Mouse (Mus musculus) heart, postnatal 10 days (tissue): Measurements from ENCODE around the gene Ano6. TPM values are rescaled to one million over a fixed set of nuclear protein-coding genes. Genes with fewer than 3 reads are reported as not detected.

Experiments
- DNase-seq, 2 experiments: peaks; one replicate each; pipeline ENCODE4 v3.0.0; 2021
- intact Hi-C: fragments of 180-260 bp; cut with DNase I; formaldehyde crosslinking; loops from one replicate; pipeline ENCODE4 v1.15.1; 2025
- total RNA-seq, 2 experiments: library from RNA; stranded (reverse); gene quantifications; 2 replicates each; pipeline ENCODE4 v1.2.3; 2021

Ano6 gene
- total RNA-seq, 2 experiments from 2014 or later: 42.8 to 43.7 TPM

GRCm38 (mm10) chr15:95793748-95794491 lies 3.3 kb downstream of the Ano6 start:
- no peak for DNase-seq
- intact Hi-C loops: loop anchor here (2.0 kb wide), 1 partner anchor 35 kb away; no protein-coding TSS in a partner anchor

- DNase-seq: peak; percentile 36 to 48
- intact Hi-C loops: no loop called here
Measured at GRCm38 (mm10) chr15:95794611-95795565, 4.2 kb downstream of the Ano6 start.

GRCm38 (mm10) chr15:95796062-95796461 lies 5.4 kb downstream of the Ano6 start:
- intact Hi-C loops: no loop called here
- no peak for DNase-seq

- DNase-seq: no peak
- intact Hi-C loops: no loop called here
Measured at GRCm38 (mm10) chr15:95797144-95797983, 6.7 kb downstream of the Ano6 start.

- no peak for DNase-seq
- intact Hi-C loops: no loop called here
Measured at GRCm38 (mm10) chr15:95798266-95798665, 7.6 kb downstream of the Ano6 start.

- intact Hi-C loops: no loop called here
- DNase-seq: no peak
Measured at GRCm38 (mm10) chr15:95799632-95800031, 9.0 kb downstream of the Ano6 start.

- no peak for DNase-seq
- intact Hi-C loops: no loop called here
Measured at GRCm38 (mm10) chr15:95800051-95800450, 9.4 kb downstream of the Ano6 start.

- DNase-seq: no peak
- intact Hi-C loops: no loop called here
Measured at GRCm38 (mm10) chr15:95801261-95801979, 10.8 kb downstream of the Ano6 start.

- no peak for DNase-seq
- intact Hi-C loops: no loop called here
Measured at GRCm38 (mm10) chr15:95802140-95802539, 11.5 kb downstream of the Ano6 start.

- DNase-seq: no peak
- intact Hi-C loops: no loop called here
Measured at GRCm38 (mm10) chr15:95802762-95803161, 12.1 kb downstream of the Ano6 start.

GRCm38 (mm10) chr15:95803484-95803883 lies 12.8 kb downstream of the Ano6 start:
- intact Hi-C loops: no loop called here
- no peak for DNase-seq

GRCm38 (mm10) chr15:95804255-95804654 lies 13.6 kb downstream of the Ano6 start:
- intact Hi-C loops: no loop called here
- DNase-seq: peak; percentile 67 to 68

GRCm38 (mm10) chr15:95805022-95805471 lies 14.4 kb downstream of the Ano6 start:
- peak in 1 of 2 experiments; percentile 53 for DNase-seq
- intact Hi-C loops: no loop called here

GRCm38 (mm10) chr15:95807908-95808307 lies 17.3 kb downstream of the Ano6 start:
- intact Hi-C loops: no loop called here

GRCm38 (mm10) chr15:95810357-95810761 lies 19.7 kb downstream of the Ano6 start:
- intact Hi-C loops: no loop called here
- no peak for DNase-seq

More at GRCm38 (mm10) chr15:95807908-95808307, 17.3 kb downstream of the Ano6 start:
- no peak for DNase-seq

- no peak for DNase-seq
- intact Hi-C loops: no loop called here
Measured at GRCm38 (mm10) chr15:95812821-95813571, 22.4 kb downstream of the Ano6 start.

GRCm38 (mm10) chr15:95817501-95817900 lies 26.9 kb downstream of the Ano6 start:
- intact Hi-C loops: no loop called here
- no peak for DNase-seq

- DNase-seq: no peak
- intact Hi-C loops: no loop called here
Measured at GRCm38 (mm10) chr15:95819249-95820035, 28.8 kb downstream of the Ano6 start.
